Mouse (Mus musculus): ENCODE measurements around the gene Serf1.
"Not testable (repeated sequence)": the region's sequence is repeated elsewhere in the genome, so short reads cannot be mapped to it uniquely, and the experiment has no call there.

Gene Serf1

DNA sequence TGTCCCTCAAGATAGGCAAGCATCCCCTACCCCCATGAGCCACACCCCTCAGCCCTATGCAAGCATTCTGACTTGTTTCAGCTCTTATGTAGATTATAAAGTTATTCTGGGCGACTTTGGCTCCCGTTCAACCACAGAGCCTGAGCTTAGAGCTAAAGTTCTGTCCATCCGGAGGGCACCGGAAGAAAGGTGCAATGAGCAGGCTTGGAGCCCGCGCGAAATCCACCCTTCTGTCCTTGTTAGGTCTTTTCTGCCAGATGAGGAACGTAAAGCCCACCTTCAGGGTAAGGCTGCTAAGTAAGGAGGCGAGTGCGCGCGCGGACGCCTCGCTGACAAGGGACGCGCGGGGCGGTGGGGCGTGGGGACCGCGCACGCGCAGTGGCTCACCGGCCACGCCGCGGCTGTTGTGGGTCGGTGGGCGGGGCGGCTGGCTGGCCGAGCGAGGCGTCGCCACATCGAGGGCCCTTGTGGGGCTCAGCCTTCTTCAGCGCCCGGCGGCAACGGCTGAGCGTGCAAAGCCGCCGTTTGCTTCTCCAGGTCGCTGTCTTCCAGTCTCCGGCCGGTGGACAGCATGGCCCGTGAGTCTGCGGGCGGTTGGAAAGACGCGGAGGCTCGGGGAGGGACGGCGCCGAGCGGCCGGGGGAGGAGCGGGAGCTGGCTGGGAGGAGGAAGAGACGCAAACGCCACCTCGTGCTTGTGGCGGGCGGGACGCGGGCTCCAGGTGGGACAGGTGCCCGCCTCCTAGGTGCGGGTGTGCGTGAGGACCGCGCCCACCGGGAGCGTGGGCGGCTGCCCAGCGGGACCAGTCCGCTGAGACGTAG lies at the start of gene Serf1:
Serf1 (plus strand) TSS at position 361 of the 821 bp plus-strand sequence.
- peak; percentile 81 for DNase-seq

DNA sequence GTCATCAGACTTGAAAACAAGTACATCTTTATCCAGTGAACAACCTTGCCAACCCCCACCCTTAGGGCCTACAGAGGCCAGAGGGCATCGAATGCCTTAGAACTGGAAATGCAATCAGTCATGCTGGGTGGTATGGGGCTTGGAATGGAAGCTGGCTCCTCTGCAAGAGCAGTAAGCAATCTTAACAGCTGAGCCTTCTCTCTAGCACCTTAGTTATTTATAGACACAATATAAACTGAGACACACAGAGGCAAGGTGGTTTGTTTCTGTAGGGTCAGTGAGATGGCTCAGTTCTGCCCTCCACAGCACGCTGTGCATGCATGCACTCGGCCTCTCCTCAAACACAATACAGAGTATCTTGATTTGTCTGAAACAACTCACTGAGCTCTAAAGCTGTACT lies 43.9 kb upstream of the Serf1 start:
- DNase-seq = no peak

DNA sequence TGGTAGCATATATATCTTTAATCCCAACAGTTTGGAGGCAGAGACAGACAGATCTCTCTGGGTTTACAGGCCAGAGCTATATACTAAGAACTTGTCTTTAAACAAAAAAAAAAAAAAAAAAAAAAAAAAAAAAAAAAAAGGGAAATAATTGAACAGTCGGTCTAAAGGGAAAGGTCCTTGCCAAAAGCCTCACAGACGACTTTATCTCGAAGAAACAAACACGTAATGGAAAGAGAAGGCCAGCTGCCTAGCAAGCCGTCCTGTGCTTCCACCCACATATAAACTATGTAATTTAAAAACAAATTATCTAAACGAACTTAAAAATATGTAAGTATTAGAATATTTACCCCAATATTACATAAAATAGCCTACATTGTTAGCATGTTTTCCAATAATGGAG lies 40.0 kb upstream of the Serf1 start:
- no peak for DNase-seq

DNA sequence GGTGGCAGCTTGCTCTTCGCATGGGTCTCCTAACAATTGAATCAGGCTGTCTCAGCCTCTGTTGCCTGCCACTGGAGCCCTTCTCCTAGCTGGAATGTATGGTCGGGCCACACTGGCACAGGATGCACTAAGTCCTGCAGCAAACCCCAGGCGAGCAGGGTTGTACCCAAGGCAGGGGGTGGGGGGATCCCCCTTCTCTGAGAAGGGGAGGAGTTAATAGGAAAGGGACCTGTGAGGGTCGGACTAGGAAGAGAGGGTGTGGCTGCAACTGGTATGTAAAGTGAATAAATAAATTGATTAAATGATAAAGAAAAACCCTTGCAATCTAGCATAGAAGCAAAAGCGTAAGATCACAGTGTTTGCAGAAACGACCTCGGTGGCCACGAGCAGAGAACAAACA lies 36.3 kb upstream of the Serf1 start:
- DNase-seq = no peak

DNA sequence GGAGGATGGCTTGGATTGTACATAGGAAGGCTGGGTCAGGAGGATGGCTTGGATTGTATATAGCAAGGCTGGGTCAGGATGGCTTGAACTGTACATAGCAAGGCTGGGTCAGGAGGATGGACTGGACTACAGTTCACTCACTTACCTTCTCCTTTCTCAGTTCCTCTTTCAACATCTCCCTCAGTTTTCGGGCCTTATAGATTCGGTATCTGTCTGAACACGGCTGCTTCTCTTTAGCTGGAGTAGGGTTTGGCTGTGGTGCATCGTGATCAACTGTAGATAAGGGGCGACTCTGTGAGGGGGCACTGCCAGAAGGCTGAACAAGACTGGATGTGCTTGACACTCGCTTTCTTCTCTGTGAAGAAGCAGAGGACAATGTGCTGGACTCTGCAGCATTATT lies 9.0 kb upstream of the Serf1 start:
- DNase-seq = no peak

DNA sequence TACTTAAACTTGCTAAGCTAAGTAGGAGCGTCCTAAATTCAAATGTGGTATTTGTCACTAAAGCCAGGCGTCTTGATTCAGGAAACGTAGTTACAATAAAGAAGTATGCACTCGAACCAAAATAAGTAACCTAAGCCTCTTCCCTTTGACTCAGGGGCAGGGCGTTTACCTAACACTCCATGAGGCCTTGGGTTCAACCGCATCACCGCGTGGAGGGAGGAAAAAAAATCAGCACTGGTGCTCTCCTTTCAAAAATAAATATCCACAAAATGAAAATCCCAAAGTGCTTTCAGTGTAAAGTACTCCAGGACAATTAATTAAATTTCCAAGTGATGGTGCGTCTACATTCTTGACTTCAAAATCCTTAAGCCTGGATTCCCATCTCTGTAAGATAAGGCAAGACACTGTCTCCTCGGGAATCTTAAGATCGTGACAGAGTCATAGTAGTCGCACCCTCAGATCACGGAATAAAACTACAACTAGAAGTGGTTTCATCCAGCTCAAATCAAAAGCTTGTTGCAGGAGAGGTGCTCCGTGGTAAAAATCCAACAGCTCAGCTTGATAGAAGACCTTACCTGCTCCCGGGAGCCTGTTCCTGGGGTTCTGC lies 4.7 kb upstream of the Serf1 start:
- no peak for DNase-seq

DNA sequence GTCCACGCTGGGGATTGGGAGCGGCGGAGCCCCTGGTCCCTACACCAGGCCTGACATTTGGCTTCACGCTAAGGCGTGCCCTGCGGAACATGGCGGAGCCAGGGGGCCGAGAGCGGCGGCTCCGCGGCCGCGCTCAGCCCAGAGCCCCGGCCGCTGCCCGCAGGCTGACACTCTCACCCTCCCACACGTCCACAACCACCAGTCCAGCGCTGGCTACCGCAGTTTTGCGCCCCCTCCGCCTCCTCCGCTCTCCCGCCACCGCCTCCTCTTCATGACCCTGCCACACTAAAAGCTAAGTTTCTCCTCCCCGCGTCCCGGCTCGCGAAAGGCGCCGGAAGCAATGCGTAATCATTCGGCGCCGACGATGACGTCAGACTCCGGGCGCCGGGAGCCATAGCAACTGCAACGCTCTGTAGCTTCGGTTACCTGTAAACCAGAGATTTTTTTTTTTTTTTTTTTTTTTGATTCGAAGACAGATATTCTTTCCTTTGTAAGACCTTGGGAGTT lies 4.0 kb upstream of the Serf1 start, which contains the start of gene Bdp1:
Bdp1 (minus strand) TSS at position 323 of the 507 bp plus-strand sequence.
- DNase-seq = peak; percentile 97

DNA sequence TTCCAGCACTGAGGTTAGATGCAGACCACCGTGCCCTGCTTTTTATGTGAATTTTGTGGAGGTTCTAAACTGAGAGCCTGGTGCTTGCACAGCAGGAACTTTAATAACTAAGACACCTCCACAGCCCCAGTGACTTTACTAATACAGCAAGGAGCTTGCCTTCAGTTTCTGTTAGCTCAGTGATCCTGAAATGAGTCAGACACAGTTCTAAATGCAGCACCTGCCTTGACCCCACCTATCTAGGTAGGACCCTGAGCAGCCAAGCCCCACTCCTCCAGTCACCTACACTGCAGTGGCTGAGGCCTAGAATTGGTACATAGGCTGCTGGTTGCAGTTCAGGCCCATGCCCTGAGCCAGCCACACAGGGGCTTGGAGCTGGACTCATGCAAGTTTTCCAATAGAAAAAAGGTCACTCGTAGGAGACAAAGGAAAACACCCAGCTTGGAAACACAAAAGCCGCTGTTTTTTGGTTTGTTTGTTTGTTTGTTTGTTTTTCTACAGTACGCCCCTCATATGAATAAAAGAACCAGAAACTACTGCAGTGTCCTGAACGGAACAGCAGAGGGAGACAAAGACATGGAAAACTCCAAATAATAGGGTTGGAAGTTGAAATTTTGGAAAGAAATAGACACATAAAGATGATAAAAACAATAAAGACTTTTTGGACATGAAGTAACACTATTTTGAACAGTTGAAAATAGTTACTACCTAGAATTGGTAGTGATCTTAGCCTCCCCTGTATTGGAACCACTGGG lies 4.6 kb downstream of the Serf1 start:
- DNase-seq = no peak

DNA sequence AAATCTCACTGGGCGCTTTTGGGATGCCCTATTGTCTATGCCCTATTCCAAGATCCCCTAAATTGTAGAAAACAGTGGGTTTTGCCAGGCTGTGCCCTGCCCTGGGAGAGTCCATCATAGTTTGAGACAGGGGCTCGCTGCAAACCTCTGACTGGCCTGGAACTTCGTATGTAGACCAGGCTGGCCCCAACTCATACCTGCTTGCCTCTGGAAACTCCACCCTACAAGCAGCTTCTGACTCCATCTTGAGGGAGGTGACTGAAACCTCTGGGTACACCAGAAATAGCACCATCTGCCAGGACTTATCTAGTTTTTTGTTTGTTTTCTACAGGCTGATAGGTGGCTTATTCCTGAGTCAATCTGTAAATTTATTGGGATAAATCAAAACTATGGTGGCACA lies 16.2 kb downstream of the Serf1 start:
- no peak for DNase-seq

DNA sequence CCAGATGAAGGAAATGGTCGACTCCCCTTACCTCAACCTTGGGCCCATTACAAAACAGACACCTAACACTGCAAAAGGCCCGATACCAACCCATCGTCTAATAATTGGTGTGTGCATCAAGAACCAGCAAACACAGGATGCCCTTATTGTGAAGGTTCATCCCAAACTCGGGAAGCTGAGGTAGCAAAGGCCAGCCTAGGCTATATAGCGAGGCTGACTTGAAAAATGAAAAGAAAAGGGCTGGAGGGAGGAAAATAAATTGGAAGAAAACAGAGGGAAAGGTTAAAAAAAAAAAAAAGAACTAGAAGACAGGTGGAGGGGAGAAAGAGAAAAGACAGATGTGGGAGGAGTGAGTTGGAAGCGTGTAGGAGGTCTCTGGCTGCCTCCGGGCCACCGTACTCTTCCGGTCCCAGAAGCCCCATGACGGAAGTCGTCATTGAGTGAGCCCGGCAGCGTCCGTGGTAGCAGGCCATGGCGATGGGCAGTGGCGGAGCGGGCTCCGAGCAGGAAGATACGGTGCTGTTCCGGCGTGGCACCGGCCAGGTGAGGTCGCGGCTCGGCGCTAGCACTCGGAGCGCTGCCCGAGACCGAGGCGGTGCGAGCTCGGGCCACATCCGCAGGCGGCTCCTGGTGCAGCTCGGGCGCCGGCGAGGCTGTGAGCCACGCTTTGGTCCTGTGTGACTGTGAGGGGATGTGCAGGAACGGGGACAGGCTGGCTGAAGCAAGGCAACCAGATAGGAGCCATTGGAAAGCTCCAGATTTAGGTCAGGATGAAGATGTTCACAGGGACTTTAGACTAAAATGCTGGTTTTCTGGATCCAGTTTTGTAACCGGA lies 16.8 kb downstream of the Serf1 start, which contains the start of gene Smn1:
Smn1 (plus strand) TSS at position 430 of the 835 bp plus-strand sequence.
- DNase-seq = peak; percentile 89

DNA sequence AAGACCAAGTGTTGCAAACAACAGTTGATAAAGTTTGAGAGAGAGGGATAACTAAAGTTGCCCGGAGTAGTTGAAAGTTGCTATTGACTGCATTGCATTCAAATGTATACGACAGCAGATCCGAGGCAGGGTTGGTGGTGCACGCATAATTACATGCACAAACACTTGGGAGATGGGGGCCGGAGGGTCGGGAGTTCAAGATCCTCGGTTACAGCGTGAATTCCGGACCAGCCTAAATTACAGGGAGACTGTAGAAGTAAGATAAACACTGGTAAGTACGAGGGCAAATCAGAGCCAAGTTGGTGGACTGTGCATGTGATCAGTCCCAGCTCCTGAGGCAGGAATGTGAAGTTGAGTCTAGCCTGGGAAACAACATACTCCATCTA lies 17.4 kb downstream of the Serf1 start:
- DNase-seq = no peak

DNA sequence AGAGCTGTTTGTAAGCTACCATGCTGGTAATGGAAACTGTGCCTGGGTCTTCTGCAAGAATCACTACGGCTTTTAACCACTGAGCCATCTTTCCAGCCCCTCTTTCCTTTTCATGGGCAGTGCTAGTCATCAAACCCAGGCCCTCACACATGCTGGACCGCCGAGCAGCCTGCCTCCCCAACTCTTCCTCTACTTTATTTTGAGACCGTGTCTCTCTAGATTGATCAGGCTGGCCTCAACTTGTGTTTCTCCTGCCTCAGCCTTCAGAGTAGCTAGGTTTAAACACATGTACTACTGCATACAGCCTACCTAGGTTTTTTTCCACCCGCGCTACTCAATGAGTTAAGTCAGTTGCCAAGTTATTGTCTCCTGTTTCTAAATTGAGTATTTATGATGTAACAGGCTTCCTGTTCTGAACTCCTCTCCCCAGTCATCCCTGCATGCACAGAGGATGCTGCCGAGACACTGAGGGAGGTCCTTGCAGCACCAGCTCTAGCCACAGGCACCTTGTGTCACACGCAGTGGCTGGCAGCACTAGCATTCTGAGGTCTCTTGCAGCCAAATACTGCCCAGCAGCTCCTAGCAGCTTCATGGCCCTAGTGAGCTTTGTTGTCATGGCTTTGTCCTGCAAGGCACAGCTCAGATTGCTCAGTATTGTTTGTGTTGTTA lies 34.0 kb downstream of the Serf1 start:
- no peak for DNase-seq

DNA sequence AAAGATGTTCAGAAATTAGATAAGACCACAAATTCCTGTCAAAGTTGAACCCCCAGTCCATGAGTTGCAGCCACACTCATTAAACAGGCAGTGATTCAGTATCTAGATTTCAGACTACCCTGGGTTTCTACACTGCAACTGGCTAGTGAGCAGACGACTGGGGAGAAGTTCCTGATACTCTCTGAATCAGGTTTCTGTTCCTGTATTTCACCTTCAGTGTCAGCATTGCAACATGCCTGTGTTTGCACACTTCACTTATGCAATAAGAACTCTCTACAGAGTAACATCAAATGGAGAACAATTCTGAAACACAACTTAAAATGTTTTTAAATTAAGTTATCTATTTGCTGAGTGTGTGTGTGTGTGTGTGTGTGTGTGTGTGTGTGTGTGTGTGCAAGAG lies 44.8 kb downstream of the Serf1 start:
- DNase-seq = no peak

DNA sequence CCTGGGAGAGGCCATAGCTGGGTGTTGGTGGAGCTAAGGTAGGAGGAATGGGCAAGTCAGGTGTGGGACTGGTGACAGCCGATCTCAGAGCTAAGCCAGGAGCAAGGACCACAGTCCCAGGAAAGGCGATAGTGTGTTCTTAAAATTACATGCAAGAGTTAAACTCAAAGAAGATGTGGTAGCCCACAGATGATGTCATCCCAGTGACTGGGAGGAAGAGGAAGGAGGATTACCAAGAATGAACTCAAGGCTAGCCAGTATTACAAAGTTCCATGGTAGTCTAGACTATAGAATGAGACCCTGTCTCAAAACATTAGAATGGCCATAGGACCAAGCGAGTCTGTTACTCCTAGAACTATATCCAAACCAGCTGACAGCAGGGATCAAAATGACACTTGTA lies 48.8 kb downstream of the Serf1 start:
- no peak for DNase-seq

DNA sequence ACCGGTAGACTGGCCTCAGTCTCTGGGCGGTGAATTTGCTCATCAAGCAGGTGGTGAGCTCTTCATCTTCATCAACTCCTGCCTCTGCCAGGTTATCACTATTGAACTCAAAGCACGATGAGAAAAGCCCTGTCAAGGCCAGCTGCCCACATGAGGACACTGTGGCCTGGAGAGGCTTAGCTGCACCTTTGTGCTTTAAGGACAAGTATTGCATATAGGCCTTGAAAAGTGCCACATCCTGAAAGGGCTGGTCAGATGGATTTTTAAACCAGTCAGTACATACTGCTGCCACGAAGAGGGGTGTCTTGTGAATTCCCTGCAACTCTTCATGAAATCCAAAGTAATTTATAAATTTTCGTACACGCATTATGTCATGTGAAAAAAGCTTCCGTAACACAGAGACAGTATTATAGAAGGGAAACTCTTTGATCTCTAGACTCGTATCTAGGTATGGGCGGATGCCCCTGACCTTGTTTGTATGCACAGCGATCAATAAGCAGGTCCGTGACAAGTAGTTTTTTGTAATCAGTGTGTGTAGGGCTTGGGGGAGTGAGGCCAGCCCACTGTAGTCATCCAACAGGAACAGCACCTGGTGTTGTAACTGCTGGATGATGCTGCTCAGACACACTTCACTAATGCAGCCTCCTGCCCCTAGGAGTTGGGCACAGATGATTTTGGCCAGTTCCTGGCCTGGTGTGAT lies 53.5 kb downstream of the Serf1 start:
- not testable (repeated sequence) for DNase-seq

DNA sequence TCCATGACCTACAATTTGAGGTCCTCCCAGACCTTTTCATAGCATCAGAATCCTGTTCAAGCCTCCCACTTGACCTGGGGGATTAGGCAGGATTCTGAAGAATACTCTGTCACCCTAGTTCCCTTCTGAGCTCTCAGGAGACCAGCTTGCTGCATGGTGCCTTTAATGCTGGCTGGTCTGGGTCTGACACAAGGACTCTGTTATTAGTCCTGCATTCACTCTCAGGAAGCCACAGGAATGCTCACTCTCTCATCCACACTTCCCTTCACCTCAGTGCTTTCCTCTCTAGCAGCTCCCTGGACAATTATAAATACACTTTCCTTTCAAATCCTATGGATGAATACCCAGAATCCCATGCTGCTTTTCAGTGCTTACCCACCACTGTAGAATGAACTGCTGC lies 54.7 kb downstream of the Serf1 start:
- not testable (repeated sequence) for DNase-seq

All from thymus, postnatal 4 days (tissue).